Mouse (Mus musculus): Measurements from ENCODE around the gene Bmi1. TPM values are rescaled to one million over a fixed set of nuclear protein-coding genes. Genes with fewer than 3 reads are reported as not detected.

The Bmi1 gene
- total RNA-seq, 1 experiment, result 13.6 TPM

GRCm38 (mm10) chr2:18731718-18732117, 54.9 kb downstream of the Bmi1 start:
- no peak for TF ChIP-seq CHD2 (IDR thresholded peaks at IDR 0.05; ENCODE audit: low read depth, low read length)
- no peak for TF ChIP-seq HCFC1 (IDR thresholded peaks at IDR 0.05; ENCODE audit: borderline replicate concordance, insufficient read depth, low read length)
- TF ChIP-seq ZC3H11A (IDR thresholded peaks at IDR 0.05; ENCODE audit: borderline replicate concordance, low read depth, low read length), result no peak
- no peak for TF ChIP-seq MAFK (IDR thresholded peaks at IDR 0.05; ENCODE audit: insufficient read depth, low read depth, low read length)
- TF ChIP-seq ZNF384 (IDR thresholded peaks at IDR 0.05; ENCODE audit: low read depth, low read length), result no peak
- H3K27ac ChIP-seq (ENCODE audit: insufficient read depth, low read depth, low read length, poor library complexity, severe bottlenecking), result no peak overlapping the region
- no peak for DNase-seq (ENCODE audit: low read depth, low spot score)
- H3K4me1 ChIP-seq (ENCODE audit: control insufficient read depth in 2 of 2, insufficient read depth in 2 of 2, low read length in 2 of 2, poor library complexity in 1 of 2), result no peaks in the 10 kb centered on the region
- no peaks in the 10 kb centered on the region for H3K36me3 ChIP-seq (ENCODE audit: control insufficient read depth, insufficient read depth, low read length, poor library complexity, severe bottlenecking)
- no peak overlapping the region for H3K4me3 ChIP-seq (ENCODE audit: insufficient read depth in 1 of 2, low read depth in 1 of 2, low read length in 2 of 2, poor library complexity in 1 of 2, severe bottlenecking in 1 of 2)
- in situ Hi-C loops (cut with MboI; ENCODE audit: low sequenced_read_pairs in 2 of 2, unreplicated experiment in 2 of 2), result no loop called here
- no peak overlapping the region for H3K9ac ChIP-seq (ENCODE audit: insufficient read depth, low read depth, low read length, poor library complexity, severe bottlenecking)
- H3K9me3 ChIP-seq (ENCODE audit: control insufficient read depth, insufficient read depth, low read depth, low read length), result no peaks in the 10 kb centered on the region

DNA sequence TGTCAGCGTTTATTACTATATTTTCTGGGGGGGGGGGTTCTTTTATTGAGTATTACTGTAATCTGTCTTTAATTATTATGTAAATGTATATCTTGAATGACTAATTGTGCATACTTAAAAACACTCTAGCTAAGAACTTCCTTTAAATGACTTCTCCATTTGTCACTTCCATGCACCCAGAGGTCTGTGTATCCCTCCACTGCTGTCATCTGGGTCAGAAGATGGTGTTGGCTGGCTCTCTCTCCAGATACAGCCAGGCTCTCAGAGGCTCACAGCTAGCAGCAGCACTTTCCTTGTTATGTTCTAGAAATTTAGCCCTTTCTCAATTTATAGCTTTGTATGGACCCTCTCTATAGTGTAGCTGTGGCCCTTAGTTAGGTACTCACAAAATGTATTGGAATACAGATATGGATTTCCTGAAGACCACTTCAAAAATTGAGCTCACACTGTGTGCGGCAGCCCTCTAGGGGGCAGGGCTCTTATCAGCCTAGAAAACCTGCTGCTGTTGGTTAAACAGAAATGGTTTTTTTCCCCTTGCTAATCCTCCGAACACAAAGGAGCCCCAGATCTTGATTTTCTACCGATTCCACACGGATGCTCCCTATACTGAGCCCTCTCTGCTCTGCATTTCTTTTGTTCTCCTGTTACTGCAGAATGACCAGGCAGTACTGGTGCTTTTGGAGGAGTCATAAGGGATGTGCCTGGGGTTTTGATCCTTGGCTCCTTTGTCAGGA, 57.7 kb downstream of the Bmi1 start:
- Histone ChIP-seq H3K4me3 (ENCODE audit: insufficient read depth in 1 of 2, low read depth in 1 of 2, low read length in 2 of 2, poor library complexity in 1 of 2, severe bottlenecking in 1 of 2) (no peak overlapping the region), H3K36me3 (ENCODE audit: control insufficient read depth, insufficient read depth, low read length, poor library complexity, severe bottlenecking) (no peaks in the 10 kb centered on the region), H3K27ac (ENCODE audit: insufficient read depth, low read depth, low read length, poor library complexity, severe bottlenecking) (no peak overlapping the region), H3K9ac (ENCODE audit: insufficient read depth, low read depth, low read length, poor library complexity, severe bottlenecking) (no peak overlapping the region), H3K4me1 (ENCODE audit: control insufficient read depth in 2 of 2, insufficient read depth in 2 of 2, low read length in 2 of 2, poor library complexity in 1 of 2) (no peaks in the 10 kb centered on the region), H3K9me3 (ENCODE audit: control insufficient read depth, insufficient read depth, low read depth, low read length) (no peaks in the 10 kb centered on the region)
- TF ChIP-seq ZC3H11A (IDR thresholded peaks at IDR 0.05; ENCODE audit: borderline replicate concordance, low read depth, low read length) (no peak), CHD2 (IDR thresholded peaks at IDR 0.05; ENCODE audit: low read depth, low read length) (no peak), MAFK (IDR thresholded peaks at IDR 0.05; ENCODE audit: insufficient read depth, low read depth, low read length) (no peak), HCFC1 (IDR thresholded peaks at IDR 0.05; ENCODE audit: borderline replicate concordance, insufficient read depth, low read length) (no peak), ZNF384 (IDR thresholded peaks at IDR 0.05; ENCODE audit: low read depth, low read length) (no peak)
- in situ Hi-C loops (cut with MboI; ENCODE audit: low sequenced_read_pairs in 2 of 2, unreplicated experiment in 2 of 2), result no loop called here
- no peak for DNase-seq (ENCODE audit: low read depth, low spot score)

Other genes starting within 250 kb of the Bmi1 start
- gene Commd3, start 4.6 kb upstream of the Bmi1 start, total RNA-seq (2012; rRNA removed), result 22.4 and 35.9 TPM in 2 replicates
- gene Spag6, start 17.0 kb downstream of the Bmi1 start, total RNA-seq (2012; rRNA removed), result not detected in 2 replicates

Data from ES-E14 (cell line).